Mouse (Mus musculus): ENCODE data around the gene Cacna1i. TPM values are rescaled to one million over a fixed set of nuclear protein-coding genes. Genes with fewer than 3 reads are reported as not detected.

Gene Cacna1i
- polyA plus RNA-seq, 1 experiment = 0.30 TPM

DNA sequence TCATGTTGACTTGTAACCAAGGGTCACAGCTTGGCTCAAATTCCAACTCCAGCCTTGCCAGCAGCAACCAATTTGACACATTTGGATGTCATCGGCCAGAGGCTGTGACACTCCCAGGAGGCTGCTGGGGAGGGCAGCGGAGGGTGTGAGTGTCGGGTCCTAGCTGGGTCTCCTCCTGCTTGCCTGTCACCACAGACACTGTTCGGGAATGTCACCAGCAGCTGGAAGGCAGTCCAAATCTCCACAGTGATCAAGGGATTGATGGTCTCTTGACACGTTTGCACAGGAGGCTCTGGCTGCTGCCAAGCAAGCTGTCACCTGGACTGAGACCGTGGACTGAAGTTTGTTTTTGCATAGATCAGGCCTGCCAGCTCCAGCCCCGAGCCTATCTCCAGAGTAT lies 123.6 kb downstream of the Cacna1i start:
- H3K27ac ChIP-seq (ENCODE audit: control insufficient read depth, insufficient read depth, low read length) = no peak overlapping the region
- WGBS = 92% methylated on average over 7 of the region's 7 CpGs
- no peak for DNase-seq
- H3K4me1 ChIP-seq (replicated peaks; ENCODE audit: control insufficient read depth, insufficient read depth, low read length) = no peaks in the 10 kb centered on the region
- H3K36me3 ChIP-seq (ENCODE audit: control insufficient read depth, insufficient read depth, low read length) = no peaks in the 10 kb centered on the region
- TF ChIP-seq CTCF (IDR thresholded peaks at IDR 0.05; ENCODE audit: borderline replicate concordance, control insufficient read depth, extremely low read depth, insufficient read depth, low read length, poor library complexity) = no peak
- no peak for TF ChIP-seq POLR2A (IDR thresholded peaks at IDR 0.05; ENCODE audit: control insufficient read depth, extremely low read depth, insufficient read depth, low read length, poor library complexity)
- H3K27me3 ChIP-seq (ENCODE audit: control insufficient read depth, insufficient read depth, low read length) = no peaks in the 10 kb centered on the region
- H3K4me3 ChIP-seq (ENCODE audit: control insufficient read depth, insufficient read depth, low read length) = no peak overlapping the region

DNA sequence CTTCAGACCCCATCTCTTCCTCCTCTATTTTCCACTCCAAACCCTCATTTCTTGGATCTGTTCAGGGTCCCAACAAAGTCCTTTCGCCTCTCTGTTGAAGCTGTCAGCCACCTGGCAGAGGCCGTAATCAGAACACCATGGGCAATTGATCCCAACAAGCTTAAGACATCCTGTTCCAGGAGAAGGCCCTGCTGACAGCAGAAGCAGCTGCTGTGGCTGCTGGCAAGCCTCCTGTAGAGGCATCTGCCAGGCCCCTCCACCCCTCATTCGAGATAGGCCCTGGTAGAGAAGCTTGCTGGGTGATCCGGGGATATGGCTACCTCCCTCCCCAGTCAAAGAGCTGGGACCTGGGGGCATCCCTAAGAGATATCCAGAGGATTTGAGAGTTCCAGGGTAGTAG lies 126.0 kb downstream of the Cacna1i start:
- no peak for DNase-seq
- 85% methylated on average over 4 of the region's 4 CpGs for WGBS
- Histone ChIP-seq H3K36me3 (ENCODE audit: control insufficient read depth, insufficient read depth, low read length) (no peaks in the 10 kb centered on the region), H3K4me3 (ENCODE audit: control insufficient read depth, insufficient read depth, low read length) (no peak overlapping the region), H3K27me3 (ENCODE audit: control insufficient read depth, insufficient read depth, low read length) (no peaks in the 10 kb centered on the region), H3K4me1 (replicated peaks; ENCODE audit: control insufficient read depth, insufficient read depth, low read length) (no peaks in the 10 kb centered on the region), H3K27ac (ENCODE audit: control insufficient read depth, insufficient read depth, low read length) (no peak overlapping the region)
- TF ChIP-seq CTCF (IDR thresholded peaks at IDR 0.05; ENCODE audit: borderline replicate concordance, control insufficient read depth, extremely low read depth, insufficient read depth, low read length, poor library complexity) = no peak
- no peak for TF ChIP-seq POLR2A (IDR thresholded peaks at IDR 0.05; ENCODE audit: control insufficient read depth, extremely low read depth, insufficient read depth, low read length, poor library complexity)

GRCm38 (mm10) chr15:80413988-80414721 lies 127.1 kb downstream of the Cacna1i start:
- Histone ChIP-seq H3K4me1 (replicated peaks; ENCODE audit: control insufficient read depth, insufficient read depth, low read length) (no peaks in the 10 kb centered on the region), H3K27me3 (ENCODE audit: control insufficient read depth, insufficient read depth, low read length) (no peaks in the 10 kb centered on the region), H3K4me3 (ENCODE audit: control insufficient read depth, insufficient read depth, low read length) (no peak overlapping the region), H3K27ac (ENCODE audit: control insufficient read depth, insufficient read depth, low read length) (no peak overlapping the region), H3K36me3 (ENCODE audit: control insufficient read depth, insufficient read depth, low read length) (no peaks in the 10 kb centered on the region)
- 84% methylated on average over 17 of the region's 17 CpGs for WGBS
- TF ChIP-seq POLR2A (IDR thresholded peaks at IDR 0.05; ENCODE audit: control insufficient read depth, extremely low read depth, insufficient read depth, low read length, poor library complexity) (no peak), CTCF (IDR thresholded peaks at IDR 0.05; ENCODE audit: borderline replicate concordance, control insufficient read depth, extremely low read depth, insufficient read depth, low read length, poor library complexity) (no peak)
- no peak for DNase-seq

GRCm38 (mm10) chr15:80415132-80415531 lies 128.1 kb downstream of the Cacna1i start:
- Histone ChIP-seq H3K4me3 (ENCODE audit: control insufficient read depth, insufficient read depth, low read length) (no peak overlapping the region), H3K27ac (ENCODE audit: control insufficient read depth, insufficient read depth, low read length) (no peak overlapping the region), H3K27me3 (ENCODE audit: control insufficient read depth, insufficient read depth, low read length) (no peaks in the 10 kb centered on the region), H3K4me1 (replicated peaks; ENCODE audit: control insufficient read depth, insufficient read depth, low read length) (no peaks in the 10 kb centered on the region), H3K36me3 (ENCODE audit: control insufficient read depth, insufficient read depth, low read length) (no peaks in the 10 kb centered on the region)
- WGBS = 93% methylated on average over 4 of the region's 4 CpGs
- TF ChIP-seq CTCF (IDR thresholded peaks at IDR 0.05; ENCODE audit: borderline replicate concordance, control insufficient read depth, extremely low read depth, insufficient read depth, low read length, poor library complexity) (no peak), POLR2A (IDR thresholded peaks at IDR 0.05; ENCODE audit: control insufficient read depth, extremely low read depth, insufficient read depth, low read length, poor library complexity) (no peak)
- DNase-seq = no peak

DNA sequence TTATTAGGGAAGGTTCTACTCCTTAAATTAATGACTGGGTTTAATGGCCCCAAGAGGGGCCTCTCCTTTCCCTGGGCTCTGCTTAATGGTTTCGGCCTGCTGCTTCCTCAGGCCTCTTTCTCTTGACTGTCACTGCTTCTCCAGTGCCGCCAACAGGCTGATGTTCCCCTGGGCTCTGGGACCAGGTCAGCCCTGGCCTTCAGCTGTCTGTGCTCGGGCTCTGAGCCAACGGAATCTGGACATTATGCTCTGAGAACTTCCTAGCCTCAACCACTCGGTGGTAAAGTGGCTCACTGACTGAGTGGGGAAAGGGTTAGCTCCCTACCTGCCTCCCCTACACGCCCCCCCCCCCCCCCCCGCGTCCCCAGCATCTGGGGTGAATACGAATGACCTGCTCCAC lies 130.0 kb downstream of the Cacna1i start:
- H3K4me3 ChIP-seq (ENCODE audit: control insufficient read depth, insufficient read depth, low read length) = no peak overlapping the region
- no peak for DNase-seq
- no peaks in the 10 kb centered on the region for H3K4me1 ChIP-seq (replicated peaks; ENCODE audit: control insufficient read depth, insufficient read depth, low read length)
- WGBS = 80% methylated on average over 9 of the region's 9 CpGs
- no peak for TF ChIP-seq CTCF (IDR thresholded peaks at IDR 0.05; ENCODE audit: borderline replicate concordance, control insufficient read depth, extremely low read depth, insufficient read depth, low read length, poor library complexity)
- no peak for TF ChIP-seq POLR2A (IDR thresholded peaks at IDR 0.05; ENCODE audit: control insufficient read depth, extremely low read depth, insufficient read depth, low read length, poor library complexity)
- no peaks in the 10 kb centered on the region for H3K36me3 ChIP-seq (ENCODE audit: control insufficient read depth, insufficient read depth, low read length)
- no peaks in the 10 kb centered on the region for H3K27me3 ChIP-seq (ENCODE audit: control insufficient read depth, insufficient read depth, low read length)
- no peak overlapping the region for H3K27ac ChIP-seq (ENCODE audit: control insufficient read depth, insufficient read depth, low read length)

- Histone ChIP-seq H3K27me3 (ENCODE audit: control insufficient read depth, insufficient read depth, low read length) (no peaks in the 10 kb centered on the region), H3K27ac (ENCODE audit: control insufficient read depth, insufficient read depth, low read length) (no peak overlapping the region), H3K4me1 (replicated peaks; ENCODE audit: control insufficient read depth, insufficient read depth, low read length) (no peaks in the 10 kb centered on the region), H3K36me3 (ENCODE audit: control insufficient read depth, insufficient read depth, low read length) (no peaks in the 10 kb centered on the region), H3K4me3 (ENCODE audit: control insufficient read depth, insufficient read depth, low read length) (no peak overlapping the region)
- DNase-seq = no peak
- 69% methylated on average over 2 of the region's 2 CpGs for WGBS
- TF ChIP-seq CTCF (IDR thresholded peaks at IDR 0.05; ENCODE audit: borderline replicate concordance, control insufficient read depth, extremely low read depth, insufficient read depth, low read length, poor library complexity) (no peak), POLR2A (IDR thresholded peaks at IDR 0.05; ENCODE audit: control insufficient read depth, extremely low read depth, insufficient read depth, low read length, poor library complexity) (no peak)
These were observed 131.1 kb downstream of the Cacna1i start for GRCm38 (mm10) chr15:80418146-80418545.
